Mouse (Mus musculus): ENCODE data around the gene Sap30bp. TPM values are rescaled to one million over a fixed set of nuclear protein-coding genes. Genes with fewer than 3 reads are reported as not detected.
A peak's percentile ranks its signal among the peaks of the same experiment; 100 is the strongest.

The Sap30bp gene
- total RNA-seq, 2 experiments from 2014 or later: 46.7 to 50.1 TPM

- intact Hi-C loops (cut with DNase I): no loop called here
- no peak for DNase-seq (ENCODE audit: extremely low spot score in 1 of 2, low spot score in 2 of 2)
- Histone ChIP-seq H3K4me3 (no peak overlapping the region), H3K27ac (no peak overlapping the region)
- TF ChIP-seq CTCF (IDR thresholded peaks at IDR 0.05): no peak
Measured at GRCm38 (mm10) chr11:115964977-115965604, 32.0 kb downstream of the Sap30bp start.

DNA sequence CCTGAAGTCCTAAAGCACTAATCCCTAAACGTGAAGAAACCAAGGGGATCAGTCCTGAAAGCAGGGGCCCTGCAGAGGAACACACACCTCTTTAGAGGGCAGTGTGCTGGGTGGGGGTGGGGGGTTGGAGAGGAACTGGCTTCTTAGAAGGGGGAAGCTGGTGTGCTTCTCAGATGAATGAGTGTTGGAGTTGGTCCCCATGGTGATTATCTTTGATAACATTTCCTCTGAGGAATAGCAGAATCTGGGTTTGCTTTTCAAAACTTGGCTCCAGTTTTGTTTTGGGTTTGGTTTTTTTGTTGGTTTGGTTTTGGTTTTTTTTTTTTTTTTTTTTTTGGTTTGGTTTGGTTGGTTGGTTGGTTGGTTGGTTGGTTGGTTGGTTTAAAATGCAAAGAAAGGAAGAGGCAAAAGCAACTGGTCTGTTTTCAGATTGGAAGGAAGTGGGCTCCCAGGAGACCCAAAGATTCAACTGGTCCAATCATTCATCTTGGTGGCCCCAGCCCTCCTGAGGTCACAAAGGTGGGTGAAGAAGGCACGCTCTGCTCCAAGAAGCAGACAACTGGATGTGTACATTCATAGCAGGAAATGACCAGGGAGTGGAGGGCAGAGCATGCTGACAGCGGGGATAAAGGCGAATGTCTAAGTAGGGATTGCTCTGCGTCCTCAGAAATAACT, 35.8 kb downstream of the Sap30bp start:
- Histone ChIP-seq H3K27ac (no peak overlapping the region), H3K4me3 (no peak overlapping the region)
- DNase-seq (ENCODE audit: extremely low spot score in 1 of 2, low spot score in 2 of 2): no peak
- no peak for TF ChIP-seq CTCF (IDR thresholded peaks at IDR 0.05)
- intact Hi-C loops (cut with DNase I): no loop called here

GRCm38 (mm10) chr11:115970006-115970673, 37.1 kb downstream of the Sap30bp start:
- DNase-seq (ENCODE audit: extremely low spot score in 1 of 2, low spot score in 2 of 2): no peak
- TF ChIP-seq CTCF (IDR thresholded peaks at IDR 0.05): no peak
- H3K4me3 ChIP-seq: no peak overlapping the region
- no peak overlapping the region for H3K27ac ChIP-seq
- intact Hi-C loops (cut with DNase I): no loop called here

DNA sequence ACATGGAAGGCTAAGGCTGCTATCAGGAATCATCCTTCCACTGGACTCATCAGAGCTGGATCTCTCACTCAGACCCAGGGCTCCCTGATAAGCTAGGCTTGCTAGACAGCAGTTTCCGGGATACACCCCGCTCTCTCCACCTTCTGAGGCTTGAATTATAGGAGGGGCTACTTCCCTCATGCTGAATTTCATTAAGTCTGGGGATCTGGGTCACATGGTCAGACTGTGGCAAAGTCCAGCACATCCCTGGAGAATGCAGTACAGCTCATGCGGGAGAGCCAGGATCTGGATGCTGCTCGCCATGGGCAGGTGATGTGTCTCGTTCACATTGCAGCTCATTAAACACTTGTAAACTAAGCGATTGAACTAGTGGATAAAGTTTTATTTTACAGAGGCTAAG, 37.9 kb downstream of the Sap30bp start:
- Histone ChIP-seq H3K4me3 (no peak overlapping the region), H3K27ac (no peak overlapping the region)
- intact Hi-C loops (cut with DNase I): no loop called here
- TF ChIP-seq CTCF (IDR thresholded peaks at IDR 0.05): no peak
- DNase-seq (ENCODE audit: extremely low spot score in 1 of 2, low spot score in 2 of 2): no peak

DNA sequence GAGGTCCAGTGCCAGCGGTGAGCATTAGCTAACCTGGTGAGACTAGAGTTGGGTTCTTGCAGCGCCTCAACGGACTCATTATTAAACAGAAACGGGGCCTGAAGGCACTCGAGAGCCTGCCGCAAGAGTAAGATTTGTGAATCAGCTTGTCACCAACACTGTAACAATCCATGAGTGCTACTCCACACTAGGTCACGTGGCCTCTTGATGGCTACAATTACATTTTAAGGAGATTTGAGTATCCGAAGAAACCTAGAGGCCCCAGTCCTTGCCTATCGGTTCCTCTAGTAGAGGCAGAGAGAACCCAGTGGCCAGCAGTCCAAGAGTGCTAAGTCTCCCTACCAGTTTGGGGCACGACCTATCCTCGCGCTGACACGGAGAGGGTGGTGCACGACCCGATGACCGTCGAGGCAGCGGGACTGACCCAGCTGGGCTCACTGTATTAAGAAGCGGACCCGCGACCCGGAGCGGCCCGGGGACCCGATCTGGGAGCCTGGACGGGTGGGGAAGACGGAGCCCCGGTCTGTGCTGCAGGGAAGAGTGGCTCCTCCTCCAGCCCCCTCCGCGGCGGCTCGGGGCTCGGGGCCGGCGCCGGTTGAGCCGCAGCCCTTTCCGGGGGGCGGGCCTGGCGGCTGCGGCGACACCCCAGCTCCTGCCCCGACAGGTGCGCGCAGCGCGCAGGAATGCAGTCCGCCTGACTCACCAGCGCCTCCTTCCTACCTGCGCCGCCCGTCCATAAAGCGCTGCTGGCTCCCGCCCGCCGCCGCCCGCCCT, 41.4 kb downstream of the Sap30bp start, which contains the start of gene Itgb4:
Gene Itgb4, plus strand, starts transcription at position 401 of the 774 bp plus-strand sequence.
- intact Hi-C loops (cut with DNase I): no loop called here
- no peak within 1 kb of the TSS for H3K27ac ChIP-seq
- DNase-seq (ENCODE audit: extremely low spot score in 1 of 2, low spot score in 2 of 2): no peak
- peak within 1 kb of the TSS; percentile 36 for H3K4me3 ChIP-seq
- no peak; the same call in 1 of the 2 replicates for TF ChIP-seq CTCF (IDR thresholded peaks at IDR 0.05)

DNA sequence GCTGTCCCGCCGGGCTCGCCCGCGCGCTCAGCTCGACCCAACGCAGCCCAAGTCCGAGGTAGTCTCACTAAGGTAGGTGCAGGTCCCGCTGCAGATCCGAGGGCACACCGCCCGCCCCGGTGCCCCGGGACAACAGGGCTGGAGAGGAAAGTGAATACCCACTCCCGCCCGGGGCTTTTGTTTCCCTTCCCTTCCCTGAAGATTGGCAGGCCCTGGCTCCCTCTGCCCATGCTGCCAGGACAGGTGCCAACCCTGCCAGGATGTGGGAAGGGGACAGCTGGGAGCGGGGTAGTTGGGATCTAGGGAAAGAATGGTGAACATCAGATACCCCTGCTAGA, 42.0 kb downstream of the Sap30bp start:
- intact Hi-C loops (cut with DNase I): no loop called here
- Histone ChIP-seq H3K27ac (no peak overlapping the region), H3K4me3 (peak overlapping the region; percentile 36)
- no peak for TF ChIP-seq CTCF (IDR thresholded peaks at IDR 0.05)
- DNase-seq (ENCODE audit: extremely low spot score in 1 of 2, low spot score in 2 of 2): no peak

DNA sequence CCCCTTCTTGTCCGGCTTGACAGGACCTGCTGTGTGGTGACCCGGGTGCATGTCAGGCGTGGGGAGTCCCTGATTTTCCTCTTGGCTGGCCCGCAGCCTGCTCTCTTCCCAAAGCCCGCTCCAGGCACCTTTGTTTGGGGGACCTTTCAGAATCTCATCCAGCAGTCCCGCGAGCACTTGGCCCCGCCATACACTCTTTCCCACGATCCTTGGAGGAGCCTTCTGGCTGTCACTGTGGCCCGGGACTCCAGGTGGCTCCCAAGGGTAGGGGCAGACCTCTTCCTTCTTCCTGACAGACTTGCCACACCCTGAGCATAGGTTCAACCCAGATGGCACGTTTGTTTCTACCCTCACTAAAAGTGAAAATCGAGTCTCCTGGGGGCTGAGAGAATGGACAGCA, 42.5 kb downstream of the Sap30bp start:
- intact Hi-C loops (cut with DNase I): no loop called here
- TF ChIP-seq CTCF (IDR thresholded peaks at IDR 0.05): no peak
- no peak for DNase-seq (ENCODE audit: extremely low spot score in 1 of 2, low spot score in 2 of 2)
- H3K27ac ChIP-seq: no peak overlapping the region
- no peak overlapping the region for H3K4me3 ChIP-seq

DNA sequence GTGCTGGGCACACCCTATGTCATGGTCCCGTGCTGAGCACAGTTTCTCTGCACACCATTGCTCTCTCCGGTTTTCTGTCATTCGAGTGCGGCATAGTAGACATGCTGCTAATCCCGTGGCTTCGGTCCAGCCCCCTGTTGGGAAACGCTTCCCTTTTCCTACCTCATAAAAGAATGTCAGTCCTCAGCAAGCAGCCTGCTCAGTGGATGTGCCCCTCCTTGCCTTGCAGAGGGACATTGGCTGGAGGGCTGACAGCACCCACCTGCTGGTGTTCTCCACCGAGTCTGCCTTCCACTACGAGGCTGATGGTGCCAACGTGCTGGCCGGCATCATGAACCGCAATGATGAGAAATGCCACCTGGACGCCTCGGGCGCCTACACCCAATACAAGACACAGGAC, 49.4 kb downstream of the Sap30bp start:
- Histone ChIP-seq H3K4me3 (no peak overlapping the region), H3K27ac (no peak overlapping the region)
- TF ChIP-seq CTCF (IDR thresholded peaks at IDR 0.05): no peak
- intact Hi-C loops (cut with DNase I): no loop called here
- no peak for DNase-seq (ENCODE audit: extremely low spot score in 1 of 2, low spot score in 2 of 2)

GRCm38 (mm10) chr11:115983291-115983690, 50.2 kb downstream of the Sap30bp start:
- intact Hi-C loops (cut with DNase I): no loop called here

DNA sequence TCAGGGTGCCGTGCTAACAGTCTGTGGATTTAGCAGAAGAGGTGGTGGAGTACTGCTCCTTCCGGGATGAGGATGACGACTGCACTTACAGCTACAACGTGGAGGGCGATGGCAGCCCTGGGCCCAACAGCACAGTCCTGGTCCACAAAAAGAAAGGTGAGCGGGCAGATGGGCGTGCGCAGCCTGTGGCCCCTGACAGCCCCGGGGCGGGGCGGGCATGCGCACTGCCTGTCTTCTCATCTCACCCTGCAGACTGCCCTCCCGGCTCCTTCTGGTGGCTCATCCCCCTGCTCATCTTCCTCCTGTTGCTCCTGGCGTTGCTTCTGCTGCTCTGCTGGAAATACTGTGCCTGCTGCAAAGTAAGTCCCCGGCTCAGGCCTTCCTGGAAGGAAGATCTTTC, 56.6 kb downstream of the Sap30bp start:
- no peak for TF ChIP-seq CTCF (IDR thresholded peaks at IDR 0.05)
- no peak for DNase-seq (ENCODE audit: extremely low spot score in 1 of 2, low spot score in 2 of 2)
- H3K27ac ChIP-seq: no peak overlapping the region
- intact Hi-C loops (cut with DNase I): no loop called here
- no peak overlapping the region for H3K4me3 ChIP-seq

More at GRCm38 (mm10) chr11:115983291-115983690, 50.2 kb downstream of the Sap30bp start:
- Histone ChIP-seq H3K4me3 (no peak overlapping the region), H3K27ac (no peak overlapping the region)
- no peak for DNase-seq (ENCODE audit: extremely low spot score in 1 of 2, low spot score in 2 of 2)
- TF ChIP-seq CTCF (IDR thresholded peaks at IDR 0.05): no peak

GRCm38 (mm10) chr11:115992098-115992497, 59.0 kb downstream of the Sap30bp start:
- no peak for TF ChIP-seq CTCF (IDR thresholded peaks at IDR 0.05)
- Histone ChIP-seq H3K27ac (peak overlapping the region; percentile 5; the same call in 1 of the 2 replicates), H3K4me3 (no peak overlapping the region)
- intact Hi-C loops (cut with DNase I): no loop called here
- no peak for DNase-seq (ENCODE audit: extremely low spot score in 1 of 2, low spot score in 2 of 2)

DNA sequence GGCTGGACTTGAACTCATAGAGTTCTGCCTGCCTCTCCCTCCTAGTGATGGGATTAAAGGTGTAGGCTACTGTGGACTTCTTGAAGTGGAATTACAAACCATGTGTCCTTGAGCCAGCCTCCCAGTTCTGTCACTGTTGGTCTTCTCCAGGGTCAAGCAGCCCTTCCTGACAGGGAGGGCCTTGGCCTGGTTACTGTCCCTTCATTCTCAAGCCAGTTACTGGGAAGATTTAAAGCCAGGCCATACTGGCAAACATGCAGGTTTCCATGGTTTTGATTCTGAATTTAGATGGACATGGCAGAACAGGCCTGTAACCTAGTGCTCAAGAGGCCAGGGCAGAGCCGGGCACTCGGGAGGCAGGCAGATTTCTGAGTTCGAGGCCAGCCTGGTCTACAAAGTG, 62.2 kb downstream of the Sap30bp start:
- Histone ChIP-seq H3K4me3 (no peak overlapping the region), H3K27ac (no peak overlapping the region)
- intact Hi-C loops (cut with DNase I): no loop called here
- no peak for TF ChIP-seq CTCF (IDR thresholded peaks at IDR 0.05)
- no peak for DNase-seq (ENCODE audit: extremely low spot score in 1 of 2, low spot score in 2 of 2)

All from left cerebral cortex, adult 2 months (tissue).